In the genomic region with DNA sequence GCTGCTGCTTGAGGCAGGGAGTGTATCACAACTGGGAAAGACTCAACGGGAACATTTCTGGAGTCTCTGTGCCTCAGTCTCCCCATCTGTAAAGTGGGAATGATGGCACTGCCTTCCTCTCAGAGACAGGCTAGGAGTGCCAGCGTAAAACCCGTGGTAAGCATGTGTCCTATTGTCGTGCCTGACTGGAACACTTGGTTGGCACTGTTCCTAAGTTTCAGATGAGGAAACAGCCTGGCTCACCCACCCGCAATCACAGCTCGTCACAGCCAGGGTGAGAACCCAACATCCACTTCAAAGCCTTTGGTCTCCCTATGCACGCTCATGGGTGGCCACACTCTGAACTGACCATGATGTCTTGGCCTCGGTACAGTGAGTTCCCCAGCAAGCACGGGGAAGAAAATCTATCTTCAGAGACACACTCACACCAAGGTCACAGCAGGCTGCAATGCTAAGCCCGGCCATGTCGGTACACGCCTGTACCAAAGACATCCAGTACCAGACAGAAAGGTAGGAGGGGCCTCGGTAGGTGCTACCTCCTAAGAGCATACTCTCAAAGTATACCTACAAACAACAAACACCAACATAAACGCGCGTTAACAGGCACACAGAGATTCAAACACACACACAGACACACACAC, we compare ENCODE assay signal across 9 mouse cellular contexts. TPM values are rescaled to one million over a fixed set of nuclear protein-coding genes. Genes with fewer than 3 reads are reported as not detected.
DNase-seq lines count a peak whose midpoint lies in the region; ATAC-seq and TF ChIP-seq lines count a peak whose summit lies in the region.
"Had no signal": no experiment of that assay in that cellular context is flagged by ENCODE, and none has a peak within 500 bp of the region (broad histone marks: within the 10 kb centered on the region; RNA-seq: fewer than 3 reads in every experiment).

No protein-coding gene starts in this region.

- 0 out of 2 replicates have a peak overlapping the region, but pooled peaks have one; percentile 26 for H3K27ac ChIP-seq in embryonic facial prominence, embryonic 10.5 days (replicated peaks)
- peak overlapping the region; percentile 69 for H3K27ac ChIP-seq in forebrain, embryonic 16.5 days (ENCODE audit: low read length)
- peak overlapping the region; percentile 38; the same call in 1 of the 2 replicates for H3K27ac ChIP-seq in midbrain, postnatal 0 days (ENCODE audit: low read depth, low read length)
- no peak overlapping the region for H3K27ac ChIP-seq in heart, adult 2 months
- H3K27ac ChIP-seq: liver, embryonic 15.5 days had no signal

- intact Hi-C loops in heart, adult 2 months (cut with DNase I) = no loop called here

- TF ChIP-seq CTCF in midbrain, postnatal 0 days (IDR thresholded peaks at IDR 0.05) = no peak
- TF ChIP-seq CTCF in heart, adult 2 months (IDR thresholded peaks at IDR 0.05) = no peak

- H3K9ac ChIP-seq in forebrain, embryonic 16.5 days (replicated peaks; ENCODE audit: low read depth, low read length) = no peak overlapping the region
- H3K9ac ChIP-seq in midbrain, postnatal 0 days (replicated peaks; ENCODE audit: low read length, poor library complexity, severe bottlenecking) = no peak overlapping the region
- H3K9ac ChIP-seq in heart, adult 2 months (ENCODE audit: low read depth, low read length) = no peak overlapping the region
- H3K9ac ChIP-seq: liver, embryonic 15.5 days had no signal

- WGBS in embryonic facial prominence, embryonic 10.5 days = 92% methylated on average over 16 of the region's 16 CpGs
- WGBS in forebrain, embryonic 16.5 days = 69% methylated on average over 16 of the region's 16 CpGs
- WGBS in midbrain, postnatal 0 days = 82% methylated on average over 16 of the region's 16 CpGs
- 82% methylated on average over 16 of the region's 16 CpGs for WGBS in heart, adult 2 months

- no peaks in the 10 kb centered on the region for H3K79me2 ChIP-seq in heart, adult 2 months (replicated peaks; ENCODE audit: control insufficient read depth, insufficient read depth, low read length)

- H3K9me3 ChIP-seq in embryonic facial prominence, embryonic 10.5 days = no peaks in the 10 kb centered on the region
- no peaks in the 10 kb centered on the region for H3K9me3 ChIP-seq in forebrain, embryonic 16.5 days (ENCODE audit: control insufficient read depth, low read length)
- H3K9me3 ChIP-seq in midbrain, postnatal 0 days (ENCODE audit: low read length) = no peaks in the 10 kb centered on the region
- H3K9me3 ChIP-seq: liver, embryonic 15.5 days had no signal

- no peak for ATAC-seq in forebrain, embryonic 16.5 days
- no peak for ATAC-seq in midbrain, postnatal 0 days (ENCODE audit: low FRiP score)
- no peak for ATAC-seq in monocyte, adult 5-6 weeks (replicated peaks; ENCODE audit: insufficient number of reproducible peaks, low FRiP score, low TSS enrichment, poor library complexity, severe bottlenecking)

- DNase-seq in layer of hippocampus, adult 11-12 months (ENCODE audit: low spot score) = peak; percentile 55
- no peak for DNase-seq in layer of hippocampus, adult 8-10 months (ENCODE audit: low spot score in 2 of 2)
- no peak for DNase-seq in embryonic facial prominence, embryonic 10.5 days (ENCODE audit: low spot score)
- DNase-seq in midbrain, postnatal 0 days (ENCODE audit: low spot score) = no peak
- no peak for DNase-seq in heart, adult 2 months
- DNase-seq: heart, adult 11 months had no signal

- no peak for TF ChIP-seq EP300 in heart, adult 2 months (IDR thresholded peaks at IDR 0.05; ENCODE audit: insufficient read depth, low read depth, low read length)

- H3K27me3 ChIP-seq in embryonic facial prominence, embryonic 10.5 days (replicated peaks; ENCODE audit: low read depth, poor library complexity, severe bottlenecking) = no peaks in the 10 kb centered on the region
- H3K27me3 ChIP-seq in forebrain, embryonic 16.5 days (replicated peaks; ENCODE audit: control insufficient read depth, insufficient read depth, low read length) = no peaks in the 10 kb centered on the region
- H3K27me3 ChIP-seq in midbrain, postnatal 0 days (ENCODE audit: insufficient read depth, low read length) = no peaks in the 10 kb centered on the region
- no peaks in the 10 kb centered on the region for H3K27me3 ChIP-seq in heart, adult 2 months (ENCODE audit: control insufficient read depth, insufficient read depth, low read length)
- H3K27me3 ChIP-seq: liver, embryonic 15.5 days had no signal

- H3K4me2 ChIP-seq in forebrain, embryonic 16.5 days (ENCODE audit: low read length) = peak overlapping the region; percentile 58
- peak overlapping the region; percentile 47 for H3K4me2 ChIP-seq in midbrain, postnatal 0 days (ENCODE audit: low read depth, low read length, poor library complexity, severe bottlenecking)
- H3K4me2 ChIP-seq: liver, embryonic 15.5 days had no signal

- H3K36me3 ChIP-seq in embryonic facial prominence, embryonic 10.5 days (replicated peaks) = peaks cover 18% of the 10 kb centered on the region; the same call in 1 of the 2 replicates
- no peaks in the 10 kb centered on the region for H3K36me3 ChIP-seq in forebrain, embryonic 16.5 days (ENCODE audit: control insufficient read depth, insufficient read depth)
- no peaks in the 10 kb centered on the region for H3K36me3 ChIP-seq in midbrain, postnatal 0 days (ENCODE audit: insufficient read depth, low read length)
- H3K36me3 ChIP-seq in heart, adult 2 months (ENCODE audit: control insufficient read depth, insufficient read depth, low read length) = no peaks in the 10 kb centered on the region
- H3K36me3 ChIP-seq: liver, embryonic 15.5 days had no signal

- TF ChIP-seq POLR2A in heart, adult 2 months (IDR thresholded peaks at IDR 0.05; ENCODE audit: insufficient read depth, low read depth, low read length) = no peak

- peaks cover 67% of the 10 kb centered on the region for H3K4me1 ChIP-seq in embryonic facial prominence, embryonic 10.5 days
- peaks cover 67% of the 10 kb centered on the region for H3K4me1 ChIP-seq in forebrain, embryonic 16.5 days (replicated peaks; ENCODE audit: control insufficient read depth, insufficient read depth, low read length)
- 0 out of 2 replicates have a peak, but pooled peaks cover 5% of the 10 kb centered on the region for H3K4me1 ChIP-seq in midbrain, postnatal 0 days (ENCODE audit: insufficient read depth, low read length)
- H3K4me1 ChIP-seq in heart, adult 2 months (ENCODE audit: control insufficient read depth, insufficient read depth, low read length) = no peaks in the 10 kb centered on the region
- H3K4me1 ChIP-seq: liver, embryonic 15.5 days had no signal

- no peak overlapping the region for H3K4me3 ChIP-seq in embryonic facial prominence, embryonic 10.5 days
- no peak overlapping the region for H3K4me3 ChIP-seq in forebrain, embryonic 16.5 days (replicated peaks; ENCODE audit: low read length)
- H3K4me3 ChIP-seq in midbrain, postnatal 0 days (ENCODE audit: low read depth, low read length) = peak overlapping the region; percentile 22; the same call in 1 of the 2 replicates
- no peak overlapping the region for H3K4me3 ChIP-seq in heart, adult 2 months
- H3K4me3 ChIP-seq: liver, embryonic 15.5 days had no signal

RNA-seq across cellular contexts. Expression of gene Bcl11b, which starts 50.2 kb away (rescaled TPM):
- total RNA-seq in layer of hippocampus, adult 8-10 months (2022) = 100 to 1,000 TPM; 110 to 122 (median 115) TPM
- 7.3 and 10.4 TPM in 2 replicates for polyA plus RNA-seq in embryonic facial prominence, embryonic 10.5 days (2016; fragmentation: Nextera tagmentation; extraction: Ambion mirVana)
- 81.4 and 87.9 TPM in 2 replicates for polyA plus RNA-seq in forebrain, embryonic 16.5 days (2015; fragmentation: Nextera tagmentation; extraction: Ambion mirVana)
- 55.2 and 56.8 TPM in 2 replicates for total RNA-seq in midbrain, postnatal 0 days (2014; rRNA removed)
- 18.9 and 19.0 TPM in 2 replicates for polyA plus RNA-seq in midbrain, postnatal 0 days (2015; fragmentation: Nextera tagmentation; extraction: Ambion mirVana)
- 0.76 to 1.8 TPM (median 0.85 TPM) in 3 replicates for total RNA-seq in monocyte, adult 5-6 weeks (2017)
- total RNA-seq in heart, adult 2 months (2021) = 1 to 10 TPM in 1 of 2 experiments, under 1 TPM in 1; 0.77 to 1.3 TPM
- 0.64 and 1.1 TPM in 2 replicates for polyA plus RNA-seq in heart, adult 2 months (2012; rRNA removed)

Comparison
In these comparisons a context has a peak if more than half of its experiments do, and no peak if none do; other contexts are left out.
1. RNA of gene Bcl11b, which starts 50.2 kb away (total RNA-seq): 110 to 122 TPM in layer of hippocampus, adult 8-10 months and 55.2 to 56.8 TPM in midbrain, postnatal 0 days; 0.77 to 1.3 TPM in heart, adult 2 months and 0.76 to 1.8 TPM in monocyte, adult 5-6 weeks; every median in the first group is over 10 times any median in the second.